Mouse (Mus musculus) liver, embryonic 11.5 days (tissue): Measurements from ENCODE around the gene Fam210b. TPM values are rescaled to one million over a fixed set of nuclear protein-coding genes. Genes with fewer than 3 reads are reported as not detected.

Experiments
- ATAC-seq: fragments of 200-750 bp; cut with Nextera tagmentation; replicated peaks from 2 replicates; pipeline ENCODE4 v1.8.0; 2017; ENCODE audit warnings: moderate number of reproducible peaks, mild to moderate bottlenecking, moderate TSS enrichment, moderate library complexity; ENCODE audit not compliant: low FRiP score
- DNase-seq: peaks from one replicate; pipeline ENCODE4 v3.0.0-alpha.2; 2017; ENCODE audit warnings: low spot score
- H3K27ac ChIP-seq: fragments of 300-500 bp; sonication (generic); 2 replicates; pipeline ENCODE4 v1.5.1; 2014; ENCODE audit warnings: mild to moderate bottlenecking, low read depth, low read length, control low read depth
- H3K27me3 ChIP-seq: fragments of 300-500 bp; sonication (generic); replicated peaks from 2 replicates; pipeline ENCODE4 v1.6.1; 2014; ENCODE audit warnings: low read length, mixed read lengths; ENCODE audit not compliant: control insufficient read depth, insufficient read depth
- H3K36me3 ChIP-seq: fragments of 300-500 bp; sonication (generic); 2 replicates; pipeline ENCODE4 v1.6.1; 2014; ENCODE audit warnings: mild to moderate bottlenecking, low read length, moderate library complexity, mixed read lengths; ENCODE audit not compliant: control insufficient read depth, insufficient read depth
- H3K4me1 ChIP-seq: fragments of 300-500 bp; sonication (generic); replicated peaks from 2 replicates; pipeline ENCODE4 v1.6.1; 2014; ENCODE audit warnings: low read length, mixed read lengths; ENCODE audit not compliant: control insufficient read depth, insufficient read depth
- H3K4me2 ChIP-seq: fragments of 300-500 bp; sonication (generic); 2 replicates; pipeline ENCODE4 v1.6.1; 2014; ENCODE audit warnings: mild to moderate bottlenecking, control low read depth, moderate library complexity
- H3K4me3 ChIP-seq: fragments of 300-500 bp; sonication (generic); 2 replicates; pipeline ENCODE4 v1.5.1; 2014; ENCODE audit warnings: low read depth, low read length, control low read depth
- H3K9ac ChIP-seq: fragments of 300-500 bp; sonication (generic); 2 replicates; pipeline ENCODE4 v1.6.1; 2014; ENCODE audit warnings: low read depth, low read length, control low read depth
- H3K9me3 ChIP-seq: fragments of 300-500 bp; sonication (generic); 2 replicates; pipeline ENCODE4 v1.6.1; 2016; ENCODE audit warnings: low read length, inconsistent platforms, mixed read lengths; ENCODE audit not compliant: control insufficient read depth
- WGBS: fragments of 180-500 bp; shearing (Covaris S2); extraction: QIAGEN DNeasy Blood & Tissue Kit; methylation state at CpG from one replicate; pipeline ENCODE4 v1.1.7; 2014; 5-methylcytosine and 5-hydroxymethylcytosine counted together
- polyA plus RNA-seq: library from polyadenylated mRNA; unstranded; fragments of >200 nt; fragmentation: Nextera tagmentation; extraction: Ambion mirVana; gene quantifications from 2 replicates; pipeline ENCODE4 v1.2.1, GENCODE M21; 2014

Gene Fam210b
- polyA plus RNA-seq, 1 experiment from 2014 or later = 56.2 TPM

DNA sequence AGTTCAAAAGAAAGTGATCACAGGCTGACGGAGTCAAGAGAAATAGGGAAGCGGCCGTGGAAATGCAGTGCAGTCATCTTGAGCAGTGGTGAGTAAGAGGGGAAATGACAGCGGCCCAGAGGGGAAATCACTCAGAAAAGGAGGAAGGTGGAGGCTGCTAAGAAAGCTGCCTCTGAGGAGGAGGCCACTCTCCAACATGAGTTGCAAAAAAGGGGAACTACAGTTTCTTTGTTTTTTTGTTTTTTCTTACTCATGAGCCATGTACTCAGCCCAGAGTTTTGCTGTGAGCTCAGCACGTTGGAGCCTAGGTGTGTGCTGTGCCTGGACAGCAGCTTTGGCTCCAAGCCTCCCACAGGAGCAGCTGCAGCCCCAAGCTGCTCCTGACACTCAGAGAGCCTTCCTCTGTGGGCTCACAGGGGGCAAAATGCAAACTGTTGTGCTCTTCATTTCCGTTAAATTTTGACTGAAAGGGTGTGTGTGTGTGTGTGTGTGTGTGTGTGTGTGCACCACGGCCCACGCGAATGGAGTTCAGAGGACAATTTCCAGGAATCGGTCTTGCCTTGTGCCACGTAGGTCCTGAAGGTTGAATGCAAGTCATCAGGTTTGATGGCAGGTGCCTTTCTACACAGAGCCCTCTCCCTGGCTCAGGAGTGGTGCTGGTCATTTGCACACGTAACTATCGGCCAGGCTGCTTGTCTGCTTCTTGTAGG, 55.9 kb downstream of the Fam210b start:
- Histone ChIP-seq H3K9ac (no peak overlapping the region), H3K27me3 (no peaks in the 10 kb centered on the region), H3K4me3 (no peak overlapping the region), H3K36me3 (no peaks in the 10 kb centered on the region), H3K4me2 (no peak overlapping the region; the same call in 1 of the 2 replicates), H3K27ac (peak overlapping the region; percentile 23; the same call in 1 of the 2 replicates), H3K4me1 (no peaks in the 10 kb centered on the region), H3K9me3 (no peaks in the 10 kb centered on the region)
- peak; percentile 40; the same call in 1 of the 2 replicates for ATAC-seq
- no peak for DNase-seq
- 52% methylated on average over 13 of the region's 13 CpGs for WGBS

DNA sequence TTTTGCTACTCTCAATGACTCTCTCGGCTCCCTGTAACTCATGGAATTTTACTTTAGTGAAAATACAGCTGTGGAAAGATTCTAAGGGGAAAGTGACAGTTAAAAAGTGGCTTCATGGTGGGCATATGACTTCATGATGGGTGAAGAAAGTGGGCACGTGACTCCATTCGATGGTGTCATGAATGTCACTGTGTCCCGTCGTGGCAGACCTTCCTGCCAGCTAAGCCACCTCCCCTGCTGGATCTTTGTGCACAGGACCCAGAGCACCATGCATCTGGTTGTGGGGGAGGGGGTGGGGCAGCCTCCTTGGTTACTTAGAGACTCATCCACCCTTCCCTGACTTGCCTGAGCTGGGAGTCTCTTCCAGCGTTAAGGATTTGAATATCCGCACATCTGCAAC, 58.9 kb downstream of the Fam210b start:
- H3K4me3 ChIP-seq = no peak overlapping the region
- H3K4me1 ChIP-seq = no peaks in the 10 kb centered on the region
- H3K4me2 ChIP-seq = no peak overlapping the region
- DNase-seq = no peak
- H3K9ac ChIP-seq = no peak overlapping the region
- H3K9me3 ChIP-seq = no peaks in the 10 kb centered on the region
- no peaks in the 10 kb centered on the region for H3K27me3 ChIP-seq
- no peak overlapping the region for H3K27ac ChIP-seq
- WGBS = 52% methylated on average over 7 of the region's 7 CpGs
- ATAC-seq = no peak
- no peaks in the 10 kb centered on the region for H3K36me3 ChIP-seq

DNA sequence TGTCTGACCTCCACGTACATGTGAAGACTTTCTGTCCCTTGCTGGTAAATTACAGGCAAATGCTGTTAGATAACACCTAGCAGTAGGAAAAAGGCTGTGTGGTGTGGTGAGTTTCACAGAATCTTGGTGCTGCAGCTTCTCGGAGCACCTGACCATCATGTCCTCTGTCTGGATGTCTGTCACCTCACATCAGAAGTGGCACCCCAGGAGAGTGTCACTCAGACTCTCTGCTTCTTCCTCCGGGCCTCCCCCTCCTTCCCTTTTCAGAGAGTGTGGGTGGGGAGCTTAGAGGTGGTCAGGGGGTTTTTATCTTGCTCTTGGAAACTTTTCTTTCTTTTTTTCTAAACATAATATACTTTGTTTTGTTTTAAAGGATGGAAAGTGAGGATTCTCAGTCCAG, 59.6 kb downstream of the Fam210b start:
- Histone ChIP-seq H3K27ac (no peak overlapping the region), H3K9ac (no peak overlapping the region), H3K27me3 (no peaks in the 10 kb centered on the region), H3K9me3 (no peaks in the 10 kb centered on the region), H3K4me2 (no peak overlapping the region), H3K4me1 (no peaks in the 10 kb centered on the region), H3K4me3 (no peak overlapping the region), H3K36me3 (no peaks in the 10 kb centered on the region)
- DNase-seq (no peak), ATAC-seq (no peak)
- WGBS = 49% methylated on average over 3 of the region's 3 CpGs

Other genes starting within 250 kb of the Fam210b start
- 0.06 and 0.08 TPM in 2 replicates for gene Mc3r, start 97.1 kb upstream of the Fam210b start, polyA plus RNA-seq
- 190 and 215 TPM in 2 replicates for gene Aurka, start 25.0 kb downstream of the Fam210b start, polyA plus RNA-seq
- gene Cstf1, start 25.1 kb downstream of the Fam210b start, polyA plus RNA-seq = 50.5 and 57.8 TPM in 2 replicates
- gene Cass4, start 48.2 kb downstream of the Fam210b start, polyA plus RNA-seq = 1.1 and 1.5 TPM in 2 replicates
- 73.1 and 78.7 TPM in 2 replicates for gene Rtf2, start 95.0 kb downstream of the Fam210b start, polyA plus RNA-seq
- gene Gcnt7, start 113.0 kb downstream of the Fam210b start, polyA plus RNA-seq = 1.2 and 1.3 TPM in 2 replicates
- 0.43 and 0.74 TPM in 2 replicates for gene Fam209, start 127.0 kb downstream of the Fam210b start, polyA plus RNA-seq
- 0.30 and 0.33 TPM in 2 replicates for gene Tfap2c, start 204.0 kb downstream of the Fam210b start, polyA plus RNA-seq